Mouse (Mus musculus): ENCODE results near the gene Tef.

GRCm38 (mm10) chr15:81774505-81775171 is 27.6 kb upstream of the Tef start:
- TF ChIP-seq POLR2A (IDR thresholded peaks at IDR 0.05; ENCODE audit: borderline replicate concordance, control insufficient read depth, low read depth, low read length), result no peak
- no peak for TF ChIP-seq CTCF (IDR thresholded peaks at IDR 0.05; ENCODE audit: control insufficient read depth, insufficient read depth, low read length)

Measured in bone marrow, adult 2 months (tissue).